Mouse (Mus musculus) stomach, postnatal 0 days (tissue): ENCODE results near the gene Becn1.

Experiments used
- CTCF ChIP-seq: IDR thresholded peaks from 2 replicates; pipeline ENCODE4 v1.5.1; 2016; ENCODE audit warnings: antibody characterized with exemption, low read depth, mild to moderate bottlenecking, moderate library complexity
- EP300 ChIP-seq: optimal IDR thresholded peaks from 2 replicates; pipeline ENCODE3; 2016; ENCODE audit warnings: antibody characterized with exemption

- TF ChIP-seq CTCF (no peak), EP300 (no peak)
Observed at GRCm38 (mm10) chr11:101307744-101308143, 5.7 kb upstream of the Becn1 start.
